Mouse (Mus musculus): ENCODE measurements around the gene Insig2. TPM values are rescaled to one million over a fixed set of nuclear protein-coding genes. Genes with fewer than 3 reads are reported as not detected.
A peak's percentile ranks its signal among the peaks of the same experiment; 100 is the strongest.

Gene Insig2
- polyA plus RNA-seq, 1 experiment from 2014 or later, result 49.3 TPM

DNA sequence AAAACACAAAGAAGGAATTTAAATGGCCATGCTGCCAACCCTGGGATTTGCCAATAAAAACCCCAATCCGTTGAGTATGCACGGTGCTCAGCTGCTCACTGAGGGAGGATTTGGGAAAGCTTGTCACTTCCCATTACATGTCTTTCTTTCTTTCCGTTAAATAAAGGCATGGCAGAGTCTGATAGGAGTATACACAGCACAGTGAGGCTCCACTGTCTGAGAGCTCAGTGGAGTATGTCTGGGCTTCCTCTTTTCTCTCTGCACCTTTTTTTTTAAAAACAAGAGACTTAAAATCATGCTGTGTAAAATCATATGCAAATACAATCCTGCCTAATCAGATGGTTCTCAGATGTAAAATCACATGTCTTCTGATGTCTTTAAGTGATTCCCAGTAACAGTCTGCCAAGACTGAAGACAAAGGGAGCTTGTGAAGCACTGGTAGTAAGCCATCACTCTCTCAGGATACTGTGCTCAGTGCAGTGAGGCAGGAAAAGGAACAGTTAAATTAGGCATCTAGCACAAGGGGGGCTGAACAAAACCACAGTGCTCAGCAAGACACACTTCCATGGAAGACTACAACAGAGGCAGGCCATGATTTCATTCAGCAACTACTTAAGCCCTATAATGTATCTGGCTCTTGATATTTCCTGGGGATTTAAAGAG, 17.5 kb downstream of the Insig2 start:
- H3K27ac ChIP-seq (replicated peaks), result peak overlapping the region; percentile 67
- no peak overlapping the region for H3K4me3 ChIP-seq (replicated peaks)
- peak; percentile 80 for ATAC-seq (ENCODE audit: low FRiP score)
- H3K9ac ChIP-seq (replicated peaks), result no peak overlapping the region
- H3K27me3 ChIP-seq (replicated peaks), result no peaks in the 10 kb centered on the region
- no peaks in the 10 kb centered on the region for H3K9me3 ChIP-seq (replicated peaks)
- no peak overlapping the region for H3K4me2 ChIP-seq
- 39% methylated on average over 3 of the region's 3 CpGs for WGBS
- H3K36me3 ChIP-seq, result peaks cover 22% of the 10 kb centered on the region
- peaks cover 16% of the 10 kb centered on the region for H3K4me1 ChIP-seq

DNA sequence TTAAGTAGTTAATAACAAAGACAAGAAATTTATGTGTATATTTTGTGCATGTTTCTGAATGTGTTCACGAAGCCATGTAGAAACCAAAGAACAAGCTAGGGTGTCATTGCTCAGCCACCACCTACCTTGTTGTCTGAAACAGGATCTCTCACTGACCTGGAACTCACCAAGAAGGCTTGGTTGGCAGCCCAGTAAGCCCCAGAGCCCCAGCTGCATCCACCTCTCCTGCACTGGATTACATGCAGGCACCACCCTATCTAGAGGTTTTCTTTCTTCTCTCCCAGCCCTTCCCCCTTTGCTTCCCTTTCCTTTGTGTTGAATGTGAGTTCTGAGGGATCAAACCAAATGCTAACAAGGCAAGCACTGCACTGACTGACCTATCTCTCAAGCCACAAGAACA, 19.2 kb downstream of the Insig2 start:
- Histone ChIP-seq H3K4me1 (peaks cover 14% of the 10 kb centered on the region), H3K27ac (replicated peaks) (no peak overlapping the region), H3K36me3 (peaks cover 22% of the 10 kb centered on the region), H3K4me2 (no peak overlapping the region), H3K27me3 (replicated peaks) (no peaks in the 10 kb centered on the region), H3K4me3 (replicated peaks) (no peak overlapping the region), H3K9me3 (replicated peaks) (no peaks in the 10 kb centered on the region), H3K9ac (replicated peaks) (no peak overlapping the region)
- WGBS, result 100% methylated on average over 1 of the region's 1 CpGs
- no peak for ATAC-seq (ENCODE audit: low FRiP score)

DNA sequence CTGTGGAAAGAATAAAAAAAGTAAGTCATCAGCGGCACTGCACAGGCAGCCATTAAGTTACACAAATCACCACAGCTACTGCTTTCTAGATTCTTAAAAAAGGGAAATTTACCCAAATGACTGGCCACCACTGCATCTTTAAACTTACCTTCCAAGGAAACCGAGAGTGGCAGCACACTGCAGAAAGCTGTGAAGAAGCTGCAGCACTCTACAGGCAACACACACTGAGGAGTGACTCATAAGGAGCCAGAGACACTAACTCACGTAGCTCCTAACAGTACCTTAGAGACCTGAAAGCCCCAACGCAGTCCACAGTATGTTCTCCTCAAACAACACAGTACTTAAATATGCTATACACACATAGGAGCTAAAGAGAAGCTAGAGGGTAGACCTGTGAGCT, 20.1 kb downstream of the Insig2 start:
- no peak overlapping the region for H3K9ac ChIP-seq (replicated peaks)
- peaks cover 22% of the 10 kb centered on the region for H3K36me3 ChIP-seq
- H3K9me3 ChIP-seq (replicated peaks), result no peaks in the 10 kb centered on the region
- H3K4me3 ChIP-seq (replicated peaks), result no peak overlapping the region
- no peak overlapping the region for H3K27ac ChIP-seq (replicated peaks)
- H3K27me3 ChIP-seq (replicated peaks), result no peaks in the 10 kb centered on the region
- H3K4me1 ChIP-seq, result peaks cover 14% of the 10 kb centered on the region
- H3K4me2 ChIP-seq, result no peak overlapping the region
- no peak for ATAC-seq (ENCODE audit: low FRiP score)
- whole genome bisulfite sequencing, result 72% methylated on average over 4 of the region's 4 CpGs

DNA sequence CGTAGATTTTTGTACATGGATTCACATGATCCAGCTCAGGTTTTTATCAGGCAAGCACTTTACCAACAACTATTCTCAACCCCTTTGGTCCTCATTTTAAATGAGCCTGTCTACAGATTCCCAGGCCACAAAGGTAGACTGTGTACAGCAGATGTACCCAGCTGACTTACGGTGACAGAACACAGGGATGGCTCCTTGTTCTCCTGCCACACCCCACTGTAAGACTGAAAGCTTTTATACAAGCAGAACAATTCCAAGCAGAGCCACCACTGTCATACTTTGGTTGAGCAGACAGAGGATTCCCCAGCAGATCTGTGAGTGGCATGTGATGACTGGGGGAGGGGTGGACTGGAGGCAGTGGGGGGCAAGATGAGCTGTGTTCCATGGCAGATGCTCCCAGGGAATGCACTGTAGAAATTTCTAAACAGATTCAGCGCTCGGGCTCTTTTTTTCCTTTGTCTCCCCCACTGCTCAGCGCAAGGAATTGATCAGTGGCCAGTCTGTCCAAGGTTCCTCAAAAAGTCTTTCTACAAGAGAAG, 35.6 kb downstream of the Insig2 start:
- Histone ChIP-seq H3K27ac (replicated peaks) (no peak overlapping the region), H3K36me3 (peaks cover 8% of the 10 kb centered on the region; the same call in 1 of the 2 replicates), H3K4me1 (no peaks in the 10 kb centered on the region), H3K9me3 (replicated peaks) (no peaks in the 10 kb centered on the region), H3K27me3 (replicated peaks) (no peaks in the 10 kb centered on the region), H3K9ac (replicated peaks) (no peak overlapping the region), H3K4me3 (replicated peaks) (no peak overlapping the region), H3K4me2 (no peak overlapping the region)
- ATAC-seq (ENCODE audit: low FRiP score), result no peak
- WGBS, result 78% methylated on average over 5 of the region's 5 CpGs

DNA sequence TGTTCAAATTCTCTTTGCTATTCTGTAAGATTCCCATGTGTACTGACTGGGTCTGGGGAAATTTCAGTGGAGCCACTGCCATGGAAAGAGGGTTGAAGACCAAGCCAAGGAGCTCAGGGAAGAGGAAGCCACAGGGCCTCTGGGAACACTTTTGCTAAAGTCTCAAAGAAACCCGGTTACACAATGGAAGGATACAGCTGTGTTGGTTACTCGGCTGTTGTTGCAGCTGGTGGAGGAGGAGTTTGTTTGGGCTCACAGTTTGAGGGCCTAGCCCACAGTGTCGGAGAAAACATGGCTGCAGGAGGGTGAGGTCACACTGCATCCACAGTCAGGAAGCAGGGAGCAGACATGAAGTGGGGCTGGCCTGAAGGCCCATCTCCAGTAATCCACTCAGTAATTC, 38.8 kb downstream of the Insig2 start:
- Histone ChIP-seq H3K36me3 (no peaks in the 10 kb centered on the region), H3K4me3 (replicated peaks) (no peak overlapping the region), H3K4me1 (peaks cover 11% of the 10 kb centered on the region; the same call in 1 of the 2 replicates), H3K27ac (replicated peaks) (no peak overlapping the region), H3K9me3 (replicated peaks) (no peaks in the 10 kb centered on the region), H3K9ac (replicated peaks) (no peak overlapping the region), H3K4me2 (no peak overlapping the region), H3K27me3 (replicated peaks) (no peaks in the 10 kb centered on the region)
- ATAC-seq (ENCODE audit: low FRiP score), result no peak
- whole genome bisulfite sequencing, result 62% methylated on average over 3 of the region's 3 CpGs

DNA sequence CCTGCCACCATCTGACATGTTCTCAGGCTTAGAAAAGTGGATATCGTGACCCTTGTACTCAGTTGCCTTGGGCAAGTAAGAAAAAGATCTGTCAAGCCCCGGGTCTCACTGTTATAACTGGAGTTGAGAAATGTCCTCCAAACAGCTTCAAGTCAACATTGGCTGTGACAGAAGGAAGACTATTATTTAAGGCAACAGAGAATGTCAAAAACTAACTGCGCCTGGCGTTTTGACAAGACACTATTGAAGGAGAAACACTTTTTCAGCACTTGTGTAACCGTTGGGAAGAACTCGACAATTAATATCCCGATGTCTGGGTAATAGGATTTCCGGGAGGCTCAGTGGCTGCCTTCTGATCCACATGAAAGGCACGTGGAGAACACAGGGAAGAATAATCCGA, 41.5 kb downstream of the Insig2 start:
- Histone ChIP-seq H3K4me1 (peaks cover 11% of the 10 kb centered on the region; the same call in 1 of the 2 replicates), H3K4me2 (no peak overlapping the region), H3K36me3 (no peaks in the 10 kb centered on the region), H3K27me3 (replicated peaks) (no peaks in the 10 kb centered on the region), H3K27ac (replicated peaks) (no peak overlapping the region), H3K4me3 (replicated peaks) (no peak overlapping the region), H3K9ac (replicated peaks) (no peak overlapping the region), H3K9me3 (replicated peaks) (no peaks in the 10 kb centered on the region)
- no peak for ATAC-seq (ENCODE audit: low FRiP score)
- whole genome bisulfite sequencing, result 79% methylated on average over 10 of the region's 10 CpGs

DNA sequence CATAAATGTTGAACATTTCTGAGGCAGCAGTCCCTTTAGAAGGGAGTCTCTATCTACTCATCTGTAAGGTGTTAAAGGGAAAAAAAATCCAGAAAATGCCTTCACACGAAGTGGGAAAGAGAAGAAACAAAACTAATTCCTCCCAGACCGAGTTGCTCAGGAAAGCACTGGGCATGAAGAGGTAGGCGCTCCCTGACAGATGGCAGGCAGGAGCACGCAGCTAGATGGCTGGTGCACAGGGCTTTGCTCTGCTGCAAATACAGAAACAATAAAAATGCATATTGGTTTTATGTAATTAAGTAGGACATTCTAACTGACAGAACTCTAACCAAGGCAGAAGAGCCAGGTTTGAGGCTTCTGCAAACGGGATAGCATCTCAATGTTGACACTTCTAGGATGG, 42.0 kb downstream of the Insig2 start:
- Histone ChIP-seq H3K27ac (replicated peaks) (no peak overlapping the region), H3K9me3 (replicated peaks) (no peaks in the 10 kb centered on the region), H3K4me3 (replicated peaks) (no peak overlapping the region), H3K9ac (replicated peaks) (no peak overlapping the region), H3K4me2 (no peak overlapping the region), H3K27me3 (replicated peaks) (no peaks in the 10 kb centered on the region), H3K36me3 (no peaks in the 10 kb centered on the region), H3K4me1 (peaks cover 11% of the 10 kb centered on the region; the same call in 1 of the 2 replicates)
- 50% methylated on average over 5 of the region's 5 CpGs for WGBS
- ATAC-seq (ENCODE audit: low FRiP score), result no peak

DNA sequence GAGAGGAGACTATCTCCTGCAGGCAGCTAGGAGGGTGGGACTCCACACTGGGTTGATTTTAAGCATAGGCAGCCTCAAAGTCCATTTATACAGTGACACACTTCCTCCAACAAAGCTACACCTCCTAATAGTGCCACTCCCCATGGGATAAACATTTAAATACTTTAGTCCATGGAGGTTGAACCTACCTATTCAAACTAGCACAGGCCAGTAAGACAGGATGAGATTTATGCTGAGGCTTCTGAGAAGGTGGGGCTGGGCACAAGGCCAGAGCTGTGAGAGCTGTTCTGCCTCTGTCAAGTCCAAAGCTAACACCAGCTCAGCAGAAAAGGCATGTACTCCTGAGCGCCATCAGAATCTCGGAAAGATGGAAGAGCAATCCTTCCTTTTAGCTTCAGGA, 48.2 kb downstream of the Insig2 start:
- no peak overlapping the region for H3K4me3 ChIP-seq (replicated peaks)
- WGBS, result 94% methylated on average over 2 of the region's 2 CpGs
- no peak overlapping the region for H3K9ac ChIP-seq (replicated peaks)
- H3K4me2 ChIP-seq, result no peak overlapping the region
- H3K36me3 ChIP-seq, result no peaks in the 10 kb centered on the region
- no peak for ATAC-seq (ENCODE audit: low FRiP score)
- H3K9me3 ChIP-seq (replicated peaks), result no peaks in the 10 kb centered on the region
- H3K27ac ChIP-seq (replicated peaks), result no peak overlapping the region
- H3K4me1 ChIP-seq, result 0 out of 2 replicates have a peak, but pooled peaks cover 2% of the 10 kb centered on the region
- no peaks in the 10 kb centered on the region for H3K27me3 ChIP-seq (replicated peaks)

DNA sequence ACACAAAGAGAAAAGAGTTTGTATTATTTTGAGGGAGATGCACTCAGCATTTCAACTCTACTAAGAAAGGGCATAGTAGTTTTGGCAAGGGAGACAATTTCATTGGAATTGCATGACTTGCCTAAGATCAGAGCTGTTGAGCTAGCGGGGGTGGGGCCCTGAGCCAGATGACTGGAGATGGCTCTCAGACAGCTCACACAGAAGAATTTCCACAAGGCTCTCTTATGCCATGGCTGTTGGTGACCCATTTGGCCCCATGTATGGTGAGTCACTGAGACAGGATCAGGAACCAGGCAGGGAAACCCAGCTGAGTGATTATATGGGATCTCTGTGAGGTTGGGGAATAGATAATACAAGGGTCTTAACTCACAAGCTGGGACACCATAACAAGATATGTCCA, 51.9 kb downstream of the Insig2 start:
- ATAC-seq (ENCODE audit: low FRiP score), result no peak
- no peaks in the 10 kb centered on the region for H3K36me3 ChIP-seq
- no peak overlapping the region for H3K4me3 ChIP-seq (replicated peaks)
- H3K9ac ChIP-seq (replicated peaks), result no peak overlapping the region
- H3K9me3 ChIP-seq (replicated peaks), result no peaks in the 10 kb centered on the region
- H3K27ac ChIP-seq (replicated peaks), result no peak overlapping the region
- 97% methylated on average over 1 of the region's 1 CpGs for WGBS
- 0 out of 2 replicates have a peak, but pooled peaks cover 3% of the 10 kb centered on the region for H3K4me1 ChIP-seq
- H3K27me3 ChIP-seq (replicated peaks), result no peaks in the 10 kb centered on the region
- H3K4me2 ChIP-seq, result no peak overlapping the region

DNA sequence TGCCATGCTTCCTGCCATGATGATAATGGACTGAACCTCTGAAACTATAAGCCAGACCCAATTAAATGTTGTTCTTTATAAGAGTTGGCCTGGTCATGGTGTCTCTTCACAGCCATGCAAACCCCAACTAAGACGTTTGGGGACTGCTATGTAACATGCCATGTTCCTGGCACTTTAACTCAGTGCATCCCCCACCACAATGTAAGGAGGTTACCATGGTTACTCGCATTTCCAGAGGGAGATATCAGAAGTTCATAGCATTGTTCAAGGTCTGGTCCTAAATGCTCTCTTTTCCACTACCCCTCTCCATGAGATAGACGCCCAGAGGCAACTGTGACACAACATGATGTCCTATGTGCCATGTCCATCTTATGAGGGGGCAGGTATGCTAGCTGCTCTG, 54.0 kb downstream of the Insig2 start:
- Histone ChIP-seq H3K27me3 (replicated peaks) (no peaks in the 10 kb centered on the region), H3K9ac (replicated peaks) (no peak overlapping the region), H3K9me3 (replicated peaks) (no peaks in the 10 kb centered on the region), H3K36me3 (no peaks in the 10 kb centered on the region), H3K4me1 (0 out of 2 replicates have a peak, but pooled peaks cover 3% of the 10 kb centered on the region), H3K4me3 (replicated peaks) (no peak overlapping the region), H3K27ac (replicated peaks) (no peak overlapping the region), H3K4me2 (no peak overlapping the region)
- 71% methylated on average over 3 of the region's 3 CpGs for WGBS
- ATAC-seq (ENCODE audit: low FRiP score), result no peak

DNA sequence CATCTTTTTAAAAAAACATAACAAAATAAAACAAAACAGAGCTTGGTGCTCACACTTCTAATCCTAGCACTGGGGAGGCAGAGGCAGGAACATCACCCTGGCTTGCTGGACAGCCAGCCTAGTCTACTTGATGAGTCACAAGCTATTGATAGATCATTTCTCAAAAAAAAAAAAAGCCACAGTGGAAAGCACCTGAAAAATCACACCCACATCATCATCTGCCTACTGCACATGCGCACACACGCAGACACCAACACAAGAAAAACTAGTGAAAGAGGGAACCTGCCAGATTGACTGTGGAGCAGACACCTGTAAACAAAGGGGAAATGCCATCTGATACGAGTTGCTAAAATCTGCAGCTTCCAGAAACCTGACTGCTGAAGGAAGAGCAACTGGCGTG, 54.9 kb downstream of the Insig2 start:
- H3K4me3 ChIP-seq (replicated peaks), result no peak overlapping the region
- 0 out of 2 replicates have a peak, but pooled peaks cover 3% of the 10 kb centered on the region for H3K4me1 ChIP-seq
- H3K9ac ChIP-seq (replicated peaks), result no peak overlapping the region
- no peaks in the 10 kb centered on the region for H3K36me3 ChIP-seq
- H3K9me3 ChIP-seq (replicated peaks), result no peaks in the 10 kb centered on the region
- ATAC-seq (ENCODE audit: low FRiP score), result no peak
- 85% methylated on average over 4 of the region's 4 CpGs for WGBS
- no peak overlapping the region for H3K4me2 ChIP-seq
- H3K27ac ChIP-seq (replicated peaks), result no peak overlapping the region
- H3K27me3 ChIP-seq (replicated peaks), result no peaks in the 10 kb centered on the region

DNA sequence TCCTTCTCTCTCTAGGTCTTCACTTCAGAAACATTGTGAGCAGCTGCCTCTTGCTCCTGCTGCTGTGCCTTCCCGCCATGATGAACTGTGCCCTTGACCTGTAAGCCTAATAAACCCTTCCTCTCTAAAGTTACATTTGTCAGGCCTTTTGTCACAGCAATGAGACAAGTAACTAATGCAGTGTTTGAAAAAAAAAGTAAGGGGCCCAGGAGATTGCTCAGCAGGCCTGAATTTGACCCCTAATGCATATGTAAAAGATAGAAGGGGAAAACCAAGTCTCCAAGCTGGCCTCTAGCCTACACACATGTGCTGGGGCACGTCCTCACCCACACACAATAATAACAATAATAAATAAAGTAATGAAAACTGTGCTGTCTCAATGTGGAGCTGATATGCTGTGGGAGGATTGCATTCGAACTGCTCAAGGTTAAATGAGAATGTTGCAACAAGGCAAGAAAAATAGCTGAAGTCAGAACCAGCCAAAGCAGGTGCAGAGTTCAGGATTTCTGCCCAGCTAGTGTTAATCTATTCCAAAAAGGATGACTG, 56.4 kb downstream of the Insig2 start:
- no peak for ATAC-seq (ENCODE audit: low FRiP score)
- WGBS, result 49% methylated on average over 3 of the region's 3 CpGs
- no peak overlapping the region for H3K27ac ChIP-seq (replicated peaks)

More for the DNA sequence above, 56.4 kb downstream of the Insig2 start:
- H3K27me3 ChIP-seq (replicated peaks), result no peaks in the 10 kb centered on the region
- no peak overlapping the region for H3K9ac ChIP-seq (replicated peaks)
- no peaks in the 10 kb centered on the region for H3K36me3 ChIP-seq
- no peak overlapping the region for H3K4me2 ChIP-seq
- no peaks in the 10 kb centered on the region for H3K9me3 ChIP-seq (replicated peaks)
- H3K4me1 ChIP-seq, result 0 out of 2 replicates have a peak, but pooled peaks cover 3% of the 10 kb centered on the region
- no peak overlapping the region for H3K4me3 ChIP-seq (replicated peaks)
